Mouse (Mus musculus): ENCODE results near the gene Plcl1.

DNA sequence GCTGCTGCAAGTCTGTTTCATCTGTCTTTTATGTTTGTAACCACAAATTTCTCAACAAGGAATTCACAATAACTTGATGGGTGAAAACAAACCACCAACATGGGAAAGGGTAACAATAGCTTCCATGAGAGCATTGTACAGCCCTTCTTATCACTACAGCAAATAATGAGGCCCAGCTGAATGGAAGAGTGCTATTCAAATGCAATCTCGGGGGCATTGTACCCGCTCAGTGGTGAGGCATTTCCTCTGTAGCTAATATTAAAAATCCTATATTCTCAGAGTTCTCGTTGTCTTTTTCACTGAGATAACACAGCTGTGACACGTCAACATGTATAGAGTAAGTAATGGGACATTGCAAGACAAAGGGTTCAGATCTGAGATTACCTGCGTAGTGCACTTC, 356.6 kb downstream of the Plcl1 start:
- no peak for TF ChIP-seq CTCF (IDR thresholded peaks at IDR 0.05; ENCODE audit: extremely low read depth, insufficient read length, insufficient replicate concordance, low read depth, low read length)
- no peak for TF ChIP-seq POLR2A (IDR thresholded peaks at IDR 0.05; ENCODE audit: low read depth, low read length)

All from small intestine, adult 2 months (tissue).